Mouse (Mus musculus): ENCODE data around the gene Sox5. TPM values are rescaled to one million over a fixed set of nuclear protein-coding genes. Genes with fewer than 3 reads are reported as not detected.

Sox5 gene
- polyA plus RNA-seq, 2 experiments = 1.6 to 1.7 TPM

- DNase-seq (ENCODE audit: low read depth in 3 of 3, low spot score in 3 of 3) = no peak
- Histone ChIP-seq H3K9me3 (ENCODE audit: control insufficient read depth, low read length) (no peaks in the 10 kb centered on the region), H3K27me3 (ENCODE audit: control insufficient read depth, insufficient read depth, low read length) (no peaks in the 10 kb centered on the region), H3K27ac (no peak overlapping the region), H3K9ac (replicated peaks) (no peak overlapping the region), H3K4me1 (replicated peaks; ENCODE audit: control insufficient read depth in 2 of 2, insufficient read depth in 2 of 2, low read length in 1 of 2) (no peaks in the 10 kb centered on the region), H3K4me2 (ENCODE audit: low read depth) (no peak overlapping the region), H3K36me3 (replicated peaks; ENCODE audit: control insufficient read depth, insufficient read depth, low read depth) (no peaks in the 10 kb centered on the region), H3K4me3 (ENCODE audit: insufficient read depth in 1 of 2, low read depth in 2 of 2, low read length in 2 of 2) (no peak overlapping the region)
- no peak for TF ChIP-seq CTCF (IDR thresholded peaks at IDR 0.05; ENCODE audit: low read depth)
- no peak for TF ChIP-seq EP300 (IDR thresholded peaks at IDR 0.05; ENCODE audit: low read depth)
- WGBS (ENCODE audit: insufficient replicate concordance) = 79% methylated on average over 2 of the region's 2 CpGs
- ATAC-seq (ENCODE audit: insufficient read depth) = no peak
Measured at GRCm38 (mm10) chr6:143788446-143788845, 993.3 kb downstream of the Sox5 start.

- H3K36me3 ChIP-seq (replicated peaks; ENCODE audit: control insufficient read depth, insufficient read depth, low read depth) = no peaks in the 10 kb centered on the region
- TF ChIP-seq CTCF (IDR thresholded peaks at IDR 0.05; ENCODE audit: low read depth) = no peak
- TF ChIP-seq EP300 (IDR thresholded peaks at IDR 0.05; ENCODE audit: low read depth) = no peak
- H3K4me3 ChIP-seq (ENCODE audit: insufficient read depth in 1 of 2, low read depth in 2 of 2, low read length in 2 of 2) = no peak overlapping the region
- no peak overlapping the region for H3K9ac ChIP-seq (replicated peaks)
- no peaks in the 10 kb centered on the region for H3K4me1 ChIP-seq (replicated peaks; ENCODE audit: control insufficient read depth in 2 of 2, insufficient read depth in 2 of 2, low read length in 1 of 2)
- no peak for DNase-seq (ENCODE audit: low read depth in 3 of 3, low spot score in 3 of 3)
- H3K27ac ChIP-seq = no peak overlapping the region
- no peak for ATAC-seq (ENCODE audit: insufficient read depth)
- no peaks in the 10 kb centered on the region for H3K27me3 ChIP-seq (ENCODE audit: control insufficient read depth, insufficient read depth, low read length)
- no peak overlapping the region for H3K4me2 ChIP-seq (ENCODE audit: low read depth)
- WGBS (ENCODE audit: insufficient replicate concordance) = 41% methylated on average over 5 of the region's 5 CpGs
- no peaks in the 10 kb centered on the region for H3K9me3 ChIP-seq (ENCODE audit: control insufficient read depth, low read length)
Measured at GRCm38 (mm10) chr6:143787360-143787759, 994.4 kb downstream of the Sox5 start.

GRCm38 (mm10) chr6:143785685-143786084 lies 996.1 kb downstream of the Sox5 start:
- Histone ChIP-seq H3K4me3 (ENCODE audit: insufficient read depth in 1 of 2, low read depth in 2 of 2, low read length in 2 of 2) (no peak overlapping the region), H3K9ac (replicated peaks) (no peak overlapping the region), H3K4me2 (ENCODE audit: low read depth) (no peak overlapping the region), H3K4me1 (replicated peaks; ENCODE audit: control insufficient read depth in 2 of 2, insufficient read depth in 2 of 2, low read length in 1 of 2) (no peaks in the 10 kb centered on the region), H3K36me3 (replicated peaks; ENCODE audit: control insufficient read depth, insufficient read depth, low read depth) (no peaks in the 10 kb centered on the region), H3K27me3 (ENCODE audit: control insufficient read depth, insufficient read depth, low read length) (no peaks in the 10 kb centered on the region), H3K27ac (no peak overlapping the region), H3K9me3 (ENCODE audit: control insufficient read depth, low read length) (no peaks in the 10 kb centered on the region)
- no peak for ATAC-seq (ENCODE audit: insufficient read depth)
- TF ChIP-seq EP300 (IDR thresholded peaks at IDR 0.05; ENCODE audit: low read depth) (no peak), CTCF (IDR thresholded peaks at IDR 0.05; ENCODE audit: low read depth) (no peak)
- DNase-seq (ENCODE audit: low read depth in 3 of 3, low spot score in 3 of 3) = no peak
- 53% methylated on average over 4 of the region's 4 CpGs for WGBS (ENCODE audit: insufficient replicate concordance)

Data from liver, embryonic 14.5 days (tissue).